Mouse (Mus musculus) gastrocnemius, adult 18-20 months (tissue): ENCODE data around the gene Tspear. TPM values are rescaled to one million over a fixed set of nuclear protein-coding genes. Genes with fewer than 3 reads are reported as not detected.

Experiments
- DNase-seq: peaks from one replicate; pipeline ENCODE4 v3.0.0; 2021; ENCODE audit warnings: low spot score
- total RNA-seq, 2 experiments: library from RNA; stranded (reverse); gene quantifications; 2 replicates each; pipeline ENCODE4 v1.2.3; 2021

Tspear gene
- total RNA-seq, 2 experiments from 2014 or later: not detected

DNA sequence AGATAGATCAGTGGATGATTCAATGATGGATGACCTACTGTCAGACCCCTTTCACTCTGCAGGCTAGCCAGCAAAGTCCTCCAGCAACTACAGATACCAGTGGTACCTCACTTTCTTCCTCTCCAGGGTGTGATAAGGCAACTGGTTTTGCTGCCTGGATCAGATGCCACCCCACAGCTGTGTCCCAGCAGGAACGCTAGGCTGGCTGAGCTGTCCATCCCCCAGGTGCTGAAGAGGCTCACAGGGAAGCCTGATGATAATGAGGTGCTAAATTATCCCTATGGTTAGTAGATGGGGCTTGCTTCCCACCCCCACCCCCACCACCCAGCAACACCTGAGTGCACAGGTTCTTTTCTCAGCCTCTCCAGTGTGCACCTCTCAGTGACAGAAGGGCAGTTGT is 181.2 kb downstream of the Tspear start:
- no peak for DNase-seq

DNA sequence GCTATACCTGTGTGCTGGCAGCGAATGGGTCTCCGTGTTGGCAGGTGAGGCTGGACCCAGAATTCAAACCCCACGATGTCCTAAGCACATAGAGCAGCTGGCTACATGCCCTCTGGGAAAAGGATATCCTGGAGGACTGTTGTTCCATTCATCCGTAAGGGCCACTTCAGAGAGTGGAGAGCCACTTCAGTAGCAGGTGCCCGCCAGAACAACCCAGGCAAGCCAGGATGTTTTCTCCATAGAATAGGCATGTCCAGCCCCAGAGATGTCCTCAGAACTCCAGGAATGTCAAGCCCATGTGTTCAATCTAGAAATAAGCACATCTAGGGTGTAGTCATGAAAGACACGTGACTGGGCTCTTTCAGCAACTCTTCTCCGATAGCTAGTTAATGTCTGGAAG is 183.3 kb downstream of the Tspear start:
- no peak for DNase-seq

- no peak for DNase-seq
Observed at GRCm38 (mm10) chr10:77878985-77879384, 192.6 kb downstream of the Tspear start.

DNA sequence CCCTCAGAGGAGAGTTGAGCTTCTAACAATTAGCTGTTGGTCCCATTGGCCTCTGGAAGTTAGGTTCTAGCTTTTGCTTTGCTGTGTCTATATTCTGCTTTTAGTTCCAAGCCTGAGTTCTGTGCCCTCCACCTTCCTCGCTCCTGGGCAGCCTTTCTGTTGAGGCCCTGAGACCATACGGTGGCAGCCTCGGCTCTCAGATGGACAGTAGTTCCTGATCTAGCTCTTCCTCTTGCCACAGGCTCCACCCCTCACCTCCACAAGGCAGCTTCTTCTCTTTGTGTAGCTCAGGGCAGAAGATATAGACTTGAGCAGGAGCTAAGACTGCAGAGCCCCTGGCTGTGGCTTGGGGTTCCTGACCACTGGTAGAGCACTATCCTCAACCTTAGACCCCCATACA is 193.9 kb downstream of the Tspear start:
- DNase-seq: no peak

- no peak for DNase-seq
Observed at GRCm38 (mm10) chr10:77882553-77882952, 196.2 kb downstream of the Tspear start.

GRCm38 (mm10) chr10:77886007-77886747 is 199.8 kb downstream of the Tspear start:
- no peak for DNase-seq

- DNase-seq: no peak
Observed at GRCm38 (mm10) chr10:77890987-77891565, 204.7 kb downstream of the Tspear start.

GRCm38 (mm10) chr10:77895562-77895961 is 209.2 kb downstream of the Tspear start:
- no peak for DNase-seq

DNA sequence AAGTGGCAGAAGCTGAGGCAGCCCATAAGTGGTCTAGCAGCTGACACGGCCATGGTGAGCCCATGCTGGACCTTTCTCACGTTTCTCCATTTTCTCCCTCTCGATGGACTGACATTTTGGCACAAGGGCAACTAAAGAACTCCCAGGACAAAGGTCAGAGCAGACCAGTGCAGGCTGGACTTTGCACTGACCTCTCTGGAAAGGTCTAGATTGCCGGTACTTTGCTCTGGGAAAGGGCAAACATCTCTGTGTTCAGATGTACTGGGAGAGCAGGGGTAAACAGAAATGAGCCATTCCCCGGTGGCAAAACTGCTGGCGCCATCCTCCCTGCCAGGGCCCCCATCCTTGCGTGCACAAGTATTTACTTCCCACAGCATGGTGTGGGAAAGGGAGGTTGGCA is 213.8 kb downstream of the Tspear start:
- DNase-seq: no peak

GRCm38 (mm10) chr10:77900903-77901818 is 214.8 kb downstream of the Tspear start:
- DNase-seq: no peak

DNA sequence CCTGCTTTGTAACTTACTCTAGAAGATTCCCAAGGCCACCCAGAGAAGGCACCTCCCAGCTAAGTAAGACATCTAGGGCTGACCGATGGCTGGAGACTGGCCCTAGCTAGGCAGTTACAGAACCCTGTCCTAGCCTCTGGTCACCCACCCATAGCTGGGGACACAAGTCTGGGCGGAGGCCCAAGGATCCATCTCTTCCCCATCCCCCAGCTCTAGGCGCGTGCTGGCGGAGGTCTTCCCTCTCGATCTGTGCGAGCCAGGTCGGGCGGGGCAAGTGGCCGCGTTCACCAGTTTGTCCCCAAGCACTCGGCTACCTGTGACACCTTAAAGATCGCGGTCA is 215.5 kb downstream of the Tspear start:
- no peak for DNase-seq

DNA sequence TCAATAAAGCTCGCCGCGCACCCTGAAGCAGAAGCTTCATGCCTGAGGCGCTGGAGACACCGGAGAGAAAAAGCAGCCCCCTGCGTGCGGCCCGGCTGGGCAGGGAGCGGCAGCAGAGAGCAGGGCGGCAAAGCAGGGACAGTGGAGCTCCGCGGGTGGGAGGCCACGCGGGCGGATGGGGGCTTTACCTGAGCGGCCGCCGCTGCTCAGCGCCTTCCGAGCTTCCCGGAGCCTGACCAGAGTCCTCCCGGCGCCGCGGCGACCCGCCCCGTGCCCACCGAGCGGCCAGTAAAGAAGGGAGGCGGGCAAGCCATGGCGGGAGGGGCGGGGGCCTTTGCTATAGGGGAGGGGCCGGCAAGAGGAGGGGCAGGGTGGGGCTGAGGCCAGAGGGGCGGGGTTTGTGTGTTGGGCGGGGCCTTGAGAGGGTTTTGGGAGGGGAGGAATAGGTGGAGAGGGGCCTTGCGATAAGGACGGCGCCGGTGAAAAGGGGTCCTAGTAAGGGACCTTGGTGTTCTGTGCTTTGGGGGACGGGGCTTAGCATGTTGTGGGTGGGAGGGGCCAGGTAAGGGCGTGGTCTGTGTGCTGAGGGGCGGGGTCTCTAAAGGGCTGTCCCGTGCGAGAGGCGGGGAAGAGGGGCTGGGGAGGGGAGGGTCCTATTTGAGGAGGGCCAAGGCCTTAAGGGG is 216.0 kb downstream of the Tspear start, which contains the start of gene Lrrc3:
Gene Lrrc3, minus strand, starts transcription at position 326 of the 683 bp plus-strand sequence.
- no peak for DNase-seq

GRCm38 (mm10) chr10:77902894-77903715 is 216.7 kb downstream of the Tspear start:
- DNase-seq: no peak

DNA sequence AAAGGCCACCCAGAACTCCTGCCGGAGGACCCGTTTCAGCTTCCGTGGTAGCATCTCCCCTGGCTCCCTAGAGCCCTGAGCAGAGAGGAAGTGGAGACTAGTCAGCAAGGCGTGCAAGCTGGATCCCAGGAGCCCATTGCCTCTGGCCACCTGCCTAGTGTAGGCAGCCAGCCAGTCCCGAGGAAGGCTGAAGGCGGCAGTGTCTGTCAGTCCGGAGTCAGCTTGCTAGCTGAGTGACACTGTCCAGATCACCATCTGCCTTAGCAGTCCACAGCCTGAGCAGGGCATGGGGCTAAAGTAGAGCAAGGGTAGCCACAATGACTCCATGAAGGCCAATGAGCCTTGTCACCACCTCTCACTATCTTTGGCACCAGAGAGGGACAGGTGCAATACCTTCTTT is 226.2 kb downstream of the Tspear start:
- peak; percentile 23 for DNase-seq

DNA sequence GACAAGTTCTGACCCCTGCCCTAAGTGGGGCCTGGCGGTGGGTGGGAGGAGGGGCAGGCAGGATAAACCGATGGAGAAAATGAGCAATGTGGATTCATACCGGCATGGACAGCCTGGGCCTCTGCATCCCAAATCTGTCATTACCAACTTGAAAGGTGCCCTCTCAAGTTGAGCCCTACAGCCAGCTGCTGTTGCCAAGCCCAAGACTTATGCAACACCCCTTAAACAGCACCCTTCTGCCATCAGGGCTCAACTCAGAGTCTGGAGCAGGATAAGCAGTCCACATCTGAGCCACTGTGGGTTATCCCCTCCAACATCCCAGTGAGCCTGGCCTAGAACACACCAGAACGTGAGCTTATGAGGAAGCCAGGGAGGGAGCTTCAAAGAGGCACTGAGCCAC is 226.9 kb downstream of the Tspear start:
- no peak for DNase-seq

DNA sequence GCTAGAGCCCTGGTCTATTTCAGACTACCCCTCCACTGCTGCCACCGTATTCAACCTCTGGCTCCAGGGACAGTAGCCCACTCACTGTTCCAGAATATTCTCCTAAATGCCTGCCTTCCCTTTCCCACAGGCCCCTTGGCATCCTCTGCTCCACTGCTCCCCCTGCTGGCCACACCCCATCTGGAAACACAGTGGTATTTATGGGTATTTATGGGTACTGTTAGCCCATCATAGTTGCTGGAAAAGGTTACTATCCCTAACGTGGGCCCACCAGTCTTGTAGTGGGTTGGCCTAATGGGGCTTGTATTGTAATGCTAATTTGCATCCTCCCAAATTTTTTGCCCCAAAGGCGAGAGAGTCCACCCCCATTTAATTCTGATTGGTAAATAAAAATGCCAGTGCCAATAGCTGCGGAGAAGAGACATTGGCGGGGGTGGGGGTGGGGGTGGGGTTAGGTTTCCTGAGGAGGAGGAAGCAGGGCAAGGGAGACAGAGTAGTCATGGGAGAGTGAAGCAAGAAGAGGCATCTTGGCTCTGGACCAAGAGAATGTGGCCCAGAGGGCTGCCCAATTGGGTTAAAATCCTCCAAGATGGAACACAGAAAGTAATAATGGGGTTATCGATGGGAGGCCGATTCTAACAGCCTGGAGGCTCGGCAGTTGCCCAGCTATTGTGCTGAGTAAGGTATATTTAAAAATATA is 230.4 kb downstream of the Tspear start:
- peak; percentile 53 for DNase-seq

GRCm38 (mm10) chr10:77921009-77921408 is 234.6 kb downstream of the Tspear start:
- DNase-seq: no peak

DNA sequence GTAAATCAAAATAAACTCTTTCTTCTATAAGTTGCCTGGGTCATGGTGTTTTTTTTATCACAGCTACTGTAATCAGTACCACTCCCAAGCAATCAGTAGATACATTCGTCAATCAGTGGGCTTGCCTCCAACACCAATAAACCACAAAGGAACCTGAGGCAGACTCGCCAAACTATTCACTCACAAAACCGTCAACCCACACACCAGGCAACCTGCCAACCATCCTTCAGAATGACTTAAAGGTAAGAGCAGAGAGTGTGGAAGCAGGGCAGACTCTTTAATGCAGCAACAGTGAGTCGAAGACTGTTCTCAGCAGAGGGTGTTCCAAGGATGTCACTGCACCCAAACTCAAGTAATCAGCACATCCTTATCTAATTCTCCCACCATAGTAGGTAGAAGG is 236.3 kb downstream of the Tspear start:
- DNase-seq: no peak

- peak; percentile 35 for DNase-seq
Observed at GRCm38 (mm10) chr10:77926140-77926539, 239.8 kb downstream of the Tspear start.

DNA sequence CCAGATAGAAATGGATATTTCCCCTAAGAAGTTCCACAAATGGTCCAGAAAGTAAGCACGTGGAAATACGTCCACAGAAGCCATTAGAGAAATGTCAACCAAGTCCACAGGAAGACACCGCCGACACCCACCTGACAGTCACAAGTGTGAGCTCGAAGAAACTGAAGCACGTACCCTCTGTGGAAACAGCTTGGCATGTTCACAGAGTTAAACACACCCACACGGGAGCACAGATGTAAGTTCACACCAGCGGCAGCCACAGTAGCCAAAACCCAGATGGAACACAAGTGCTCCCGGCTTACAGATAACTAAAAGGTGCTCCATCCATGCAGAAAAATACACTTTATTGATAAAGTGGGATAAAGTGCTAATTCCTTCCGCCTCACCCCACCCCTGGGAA is 241.0 kb downstream of the Tspear start:
- DNase-seq: no peak
